Mouse (Mus musculus) C2C12 (cell line): ENCODE results near the gene Poglut1. TPM values are rescaled to one million over a fixed set of nuclear protein-coding genes. Genes with fewer than 3 reads are reported as not detected.
"Not testable (repeated sequence)": the region's sequence is repeated elsewhere in the genome, so short reads cannot be mapped to it uniquely, and the experiment has no call there.

Source experiments
- H3K27me3 ChIP-seq: one replicate; pipeline ENCODE4 v1.6.1; 2011; ENCODE audit not compliant: control insufficient read depth, insufficient read depth, insufficient read length
- H3K36me3 ChIP-seq: one replicate; pipeline ENCODE4 v1.6.1; 2011; ENCODE audit not compliant: control insufficient read depth, insufficient read depth
- H3K4me3 ChIP-seq: one replicate; pipeline ENCODE4 v1.5.1; 2011; ENCODE audit warnings: mild to moderate bottlenecking, control low read depth; ENCODE audit not compliant: poor library complexity, insufficient read depth, severe bottlenecking
- H3K79me2 ChIP-seq: one replicate; pipeline ENCODE4 v1.6.1; 2011; ENCODE audit not compliant: control insufficient read depth, insufficient read depth
- H3K79me3 ChIP-seq: one replicate; pipeline ENCODE4 v1.6.1; 2011; ENCODE audit warnings: low read depth, control low read depth
- H3ac ChIP-seq: one replicate; pipeline ENCODE3; 2011; ENCODE audit warnings: low read depth; ENCODE audit not compliant: control insufficient read depth, insufficient read length
- CEBPB ChIP-seq: IDR thresholded peaks from one replicate; pipeline ENCODE4 v1.6.1; 2011; ENCODE audit warnings: low read depth, mild to moderate bottlenecking, control low read depth, moderate library complexity
- CTCF ChIP-seq: IDR thresholded peaks from one replicate; pipeline ENCODE4 v1.5.1; 2011; ENCODE audit not compliant: control insufficient read depth, insufficient read depth, insufficient read length
- FOSL1 ChIP-seq: IDR thresholded peaks from one replicate; pipeline ENCODE4 v1.8.0; 2011; ENCODE audit warnings: mild to moderate bottlenecking, low read length; ENCODE audit not compliant: poor library complexity, insufficient read depth, severe bottlenecking
- MAX ChIP-seq: IDR thresholded peaks from one replicate; pipeline ENCODE4 v1.6.1; 2011; ENCODE audit warnings: mild to moderate bottlenecking, control low read depth
- MYOD1 ChIP-seq: IDR thresholded peaks from one replicate; pipeline ENCODE4 v1.6.1; 2011; ENCODE audit warnings: low read depth; ENCODE audit not compliant: control insufficient read depth, insufficient read length
- MYOG ChIP-seq: IDR thresholded peaks from one replicate; pipeline ENCODE4 v1.6.1; 2011; ENCODE audit not compliant: control insufficient read depth, insufficient read length; ENCODE audit errors: extremely low read depth
- USF1 ChIP-seq: IDR thresholded peaks from one replicate; pipeline ENCODE4 v1.6.1; 2011; ENCODE audit warnings: low read depth, mild to moderate bottlenecking, control low read depth, moderate library complexity
- polyA plus RNA-seq: library from polyadenylated mRNA; unstranded; fragments of >200 nt; fragmentation: generic; extraction: Trizol; gene quantifications from one replicate; pipeline ENCODE4 v1.2.1, GENCODE M21; 2012; ENCODE audit warnings: missing spikeins

Poglut1 gene
- polyA plus RNA-seq, 1 experiment: 25.8 TPM

GRCm38 (mm10) chr16:38483582-38484309 is 66.3 kb downstream of the Poglut1 start:
- H3ac ChIP-seq: no peak overlapping the region
- H3K79me2 ChIP-seq: no peaks in the 10 kb centered on the region
- TF ChIP-seq MYOD1: no peak
- TF ChIP-seq MAX: no peak
- no peak for TF ChIP-seq USF1
- no peak for TF ChIP-seq CTCF
- TF ChIP-seq CEBPB: no peak
- TF ChIP-seq FOSL1: no peak
- TF ChIP-seq MYOG: no peak
- peaks cover 66% of the 10 kb centered on the region for H3K36me3 ChIP-seq
- H3K27me3 ChIP-seq: no peaks in the 10 kb centered on the region
- no peak overlapping the region for H3K4me3 ChIP-seq
- H3K79me3 ChIP-seq: no peaks in the 10 kb centered on the region

GRCm38 (mm10) chr16:38482780-38483562 is 67.1 kb downstream of the Poglut1 start:
- Histone ChIP-seq H3K27me3 (no peaks in the 10 kb centered on the region), H3K4me3 (no peak overlapping the region), H3K36me3 (peaks cover 67% of the 10 kb centered on the region), H3ac (no peak overlapping the region), H3K79me3 (no peaks in the 10 kb centered on the region), H3K79me2 (no peaks in the 10 kb centered on the region)
- TF ChIP-seq CTCF (no peak), CEBPB (no peak), MYOD1 (no peak), MAX (no peak), MYOG (no peak), USF1 (no peak)

GRCm38 (mm10) chr16:38481327-38481726 is 68.7 kb downstream of the Poglut1 start:
- Histone ChIP-seq H3K79me3 (no peaks in the 10 kb centered on the region), H3K36me3 (peaks cover 64% of the 10 kb centered on the region), H3K27me3 (no peaks in the 10 kb centered on the region), H3K4me3 (no peak overlapping the region), H3K79me2 (no peaks in the 10 kb centered on the region), H3ac (no peak overlapping the region)
- TF ChIP-seq FOSL1 (no peak), CTCF (no peak), CEBPB (no peak), MAX (no peak)

- H3K79me3 ChIP-seq: peaks cover 2% of the 10 kb centered on the region
- H3K4me3 ChIP-seq: no peak overlapping the region
- peaks cover 60% of the 10 kb centered on the region for H3K36me3 ChIP-seq
- H3K79me2 ChIP-seq: peaks cover under 1% of the 10 kb centered on the region
- TF ChIP-seq CTCF (no peak), CEBPB (no peak), FOSL1 (no peak), MYOG (no peak)
- no peaks in the 10 kb centered on the region for H3K27me3 ChIP-seq
- no peak overlapping the region for H3ac ChIP-seq
Observed at GRCm38 (mm10) chr16:38478296-38478695, 71.8 kb downstream of the Poglut1 start.

- not testable (repeated sequence) for H3K79me3 ChIP-seq, H3ac ChIP-seq, H3K27me3 ChIP-seq, H3K4me3 ChIP-seq
- H3K79me2 ChIP-seq: peaks cover 11% of the 10 kb centered on the region
- H3K36me3 ChIP-seq: peaks cover 62% of the 10 kb centered on the region
Observed at GRCm38 (mm10) chr16:38477241-38477608, 72.8 kb downstream of the Poglut1 start.
